ENCODE assay signal across 9 mouse cellular contexts in the genomic region with DNA sequence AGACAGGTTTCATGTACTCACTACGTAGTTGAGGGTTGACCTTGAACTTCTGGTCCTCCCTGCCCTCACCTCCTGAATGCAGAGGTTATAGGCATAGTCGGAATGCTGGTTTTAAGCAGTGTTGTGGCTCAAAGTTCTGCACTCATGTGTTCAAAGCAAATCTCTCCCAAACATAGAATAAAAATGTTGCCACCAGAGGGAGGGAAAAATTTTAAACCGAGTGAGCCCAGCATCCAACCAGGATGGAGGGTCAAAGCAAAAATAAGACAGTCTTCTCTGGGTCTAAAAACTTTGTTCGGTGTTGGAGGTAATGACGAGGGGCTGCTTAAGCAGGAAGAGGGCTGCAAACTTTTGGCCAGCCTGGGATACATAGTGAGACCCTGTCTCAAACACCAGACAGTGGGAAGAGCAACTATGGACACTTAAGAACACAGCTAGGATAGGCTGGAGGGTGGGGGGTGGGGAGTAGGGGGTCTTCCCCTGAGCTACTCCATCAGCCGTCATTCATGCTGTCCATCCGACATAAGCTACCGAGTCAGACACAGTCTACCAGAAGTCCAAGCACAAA. TPM values are rescaled to one million over a fixed set of nuclear protein-coding genes. Genes with fewer than 3 reads are reported as not detected.
DNase-seq lines count a peak whose midpoint lies in the region; ATAC-seq and TF ChIP-seq lines count a peak whose summit lies in the region.
"Had no signal": no experiment of that assay in that cellular context is flagged by ENCODE, and none has a peak within 500 bp of the region (broad histone marks: within the 10 kb centered on the region; RNA-seq: fewer than 3 reads in every experiment).

No protein-coding gene starts in this region.

- H3K4me2 ChIP-seq in liver, embryonic 11.5 days = peak overlapping the region; percentile 63
- H3K4me2 ChIP-seq in stomach, postnatal 0 days (replicated peaks; ENCODE audit: low read depth) = peak overlapping the region; percentile 99

- TF ChIP-seq POLR2A in testis, adult 2 months (IDR thresholded peaks at IDR 0.05; ENCODE audit: control insufficient read depth, low read depth, low read length) = no peak

- H3K27me3 ChIP-seq in erythroblast, embryonic 14.5 days (ENCODE audit: control insufficient read depth) = peaks cover 11% of the 10 kb centered on the region
- H3K27me3 ChIP-seq in testis, adult 2 months (ENCODE audit: control insufficient read depth, insufficient read depth, low read length) = no peaks in the 10 kb centered on the region
- H3K27me3 ChIP-seq in liver, embryonic 11.5 days (replicated peaks; ENCODE audit: control insufficient read depth, insufficient read depth, low read length) = no peaks in the 10 kb centered on the region; the same call in 1 of the 2 replicates
- H3K27me3 ChIP-seq in stomach, postnatal 0 days (ENCODE audit: control insufficient read depth, insufficient read depth, low read length) = no peaks in the 10 kb centered on the region

- peaks cover 25% of the 10 kb centered on the region for H3K4me1 ChIP-seq in erythroblast, embryonic 14.5 days (ENCODE audit: control insufficient read depth)
- peaks cover 4% of the 10 kb centered on the region for H3K4me1 ChIP-seq in testis, adult 2 months (ENCODE audit: control insufficient read depth, insufficient read depth, low read length)
- peaks cover 12% of the 10 kb centered on the region for H3K4me1 ChIP-seq in liver, embryonic 11.5 days (replicated peaks; ENCODE audit: control insufficient read depth, insufficient read depth, low read length)
- H3K4me1 ChIP-seq in stomach, postnatal 0 days (replicated peaks; ENCODE audit: control insufficient read depth, insufficient read depth) = 0 out of 2 replicates have a peak, but pooled peaks cover 2% of the 10 kb centered on the region

- no peak overlapping the region for H3K27ac ChIP-seq in testis, adult 2 months (ENCODE audit: control insufficient read depth, insufficient read depth, low read depth, low read length)
- H3K27ac ChIP-seq in liver, embryonic 11.5 days (ENCODE audit: low read depth, low read length) = no peak overlapping the region
- H3K27ac ChIP-seq in stomach, postnatal 0 days (replicated peaks) = no peak overlapping the region

- 45% methylated on average over 8 of the region's 8 CpGs for WGBS in liver, embryonic 11.5 days
- 40% methylated on average over 8 of the region's 8 CpGs for whole genome bisulfite sequencing in stomach, postnatal 0 days

- no peak for ATAC-seq in erythroblast, adult 5-6 weeks (replicated peaks; ENCODE audit: low FRiP score, poor library complexity, severe bottlenecking)
- ATAC-seq in liver, embryonic 11.5 days (replicated peaks; ENCODE audit: low FRiP score) = no peak; the same call in 1 of the 2 replicates
- no peak for ATAC-seq in stomach, postnatal 0 days (ENCODE audit: low FRiP score, low TSS enrichment)

- DNase-seq in testis, postnatal 14 days (ENCODE audit: low spot score) = no peak
- DNase-seq in liver, embryonic 11.5 days (ENCODE audit: low spot score) = no peak
- DNase-seq in stomach, postnatal 0 days (ENCODE audit: low spot score) = no peak
- DNase-seq in adrenal gland, adult 18-20 months (ENCODE audit: low spot score in 2 of 2) = no peak
- DNase-seq in layer of hippocampus, adult 9-10 months (ENCODE audit: low spot score) = no peak

- no peak for TF ChIP-seq CTCF in testis, adult 2 months (IDR thresholded peaks at IDR 0.05; ENCODE audit: control insufficient read depth, insufficient read depth, insufficient replicate concordance, low read depth, low read length)
- 0 out of 2 replicates have a peak, but pooled peaks have one; percentile 15 for TF ChIP-seq CTCF in stomach, postnatal 0 days (IDR thresholded peaks at IDR 0.05; ENCODE audit: low read depth)

- H3K9me3 ChIP-seq in erythroblast, embryonic 14.5 days (ENCODE audit: control insufficient read depth, low read length) = no peaks in the 10 kb centered on the region
- H3K9me3 ChIP-seq in liver, embryonic 11.5 days (ENCODE audit: control insufficient read depth, low read length) = no peaks in the 10 kb centered on the region
- no peaks in the 10 kb centered on the region for H3K9me3 ChIP-seq in stomach, postnatal 0 days (ENCODE audit: control insufficient read depth, low read length)

- H3K36me3 ChIP-seq in erythroblast, embryonic 14.5 days (ENCODE audit: control insufficient read depth) = no peaks in the 10 kb centered on the region
- H3K36me3 ChIP-seq in testis, adult 2 months (ENCODE audit: control insufficient read depth, insufficient read depth, low read length) = no peaks in the 10 kb centered on the region
- no peaks in the 10 kb centered on the region for H3K36me3 ChIP-seq in liver, embryonic 11.5 days (ENCODE audit: control insufficient read depth, insufficient read depth, low read length)
- no peaks in the 10 kb centered on the region for H3K36me3 ChIP-seq in stomach, postnatal 0 days (ENCODE audit: control insufficient read depth, insufficient read depth, low read length)

- H3K9ac ChIP-seq in liver, embryonic 11.5 days (ENCODE audit: low read depth, low read length) = peak overlapping the region; percentile 73
- no peak overlapping the region for H3K9ac ChIP-seq in stomach, postnatal 0 days (ENCODE audit: low read length)

- peak overlapping the region; percentile 81 for H3K4me3 ChIP-seq in erythroblast, embryonic 14.5 days (replicated peaks)
- peak overlapping the region; percentile 91 for H3K4me3 ChIP-seq in testis, adult 2 months (ENCODE audit: control insufficient read depth, low read depth, low read length)
- peak overlapping the region; percentile 71 for H3K4me3 ChIP-seq in liver, embryonic 11.5 days (ENCODE audit: low read depth, low read length)
- peak overlapping the region; percentile 87 for H3K4me3 ChIP-seq in stomach, postnatal 0 days (ENCODE audit: low read depth, low read length)

- no peak for TF ChIP-seq EP300 in stomach, postnatal 0 days (optimal IDR thresholded peaks at IDR 0.05)

RNA-seq across cellular contexts. Expression of gene Smyd5, which starts 0.4 kb away (rescaled TPM):
- polyA plus RNA-seq in erythroblast, embryonic 14.5 days (2012) = 0.37 and 0.47 TPM in 2 replicates
- 1.5 TPM in 2 replicates for total RNA-seq in erythroblast, adult 5-6 weeks (2015; ENCODE audit: low replicate concordance)
- total RNA-seq in erythroblast, adult 5-6 weeks (2017; ENCODE audit: low replicate concordance) = 4.0 and 14.1 TPM in 2 replicates
- polyA plus RNA-seq in testis, adult 2 months (2012; rRNA removed) = 10.2 TPM in 2 replicates
- 65.5 and 68.2 TPM in 2 replicates for polyA plus RNA-seq in liver, embryonic 11.5 days (2014; fragmentation: Nextera tagmentation; extraction: Ambion mirVana)
- polyA plus RNA-seq in stomach, postnatal 0 days (2015; fragmentation: Nextera tagmentation; extraction: Ambion mirVana) = 14.1 and 14.7 TPM in 2 replicates
- 10 to 100 TPM; 39.8 to 43.2 TPM for total RNA-seq in adrenal gland, adult 18-20 months (2021)

RNA-seq across cellular contexts. Expression of gene Noto, which starts 7.7 kb away (rescaled TPM):
- not detected in 2 replicates for polyA plus RNA-seq in erythroblast, embryonic 14.5 days (2012)
- not detected in 2 replicates for total RNA-seq in erythroblast, adult 5-6 weeks (2015; ENCODE audit: low replicate concordance)
- not detected in 2 replicates for total RNA-seq in erythroblast, adult 5-6 weeks (2017; ENCODE audit: low replicate concordance)
- polyA plus RNA-seq in testis, adult 2 months (2012; rRNA removed) = not detected in 2 replicates
- not detected in 2 replicates for polyA plus RNA-seq in liver, embryonic 11.5 days (2014; fragmentation: Nextera tagmentation; extraction: Ambion mirVana)
- polyA plus RNA-seq in stomach, postnatal 0 days (2015; fragmentation: Nextera tagmentation; extraction: Ambion mirVana) = not detected in 2 replicates
- not detected for total RNA-seq in adrenal gland, adult 18-20 months (2021)
- total RNA-seq: neutrophil, adult 5-6 weeks had no signal

RNA-seq across cellular contexts. Expression of gene Cct7, which starts 20.0 kb away (rescaled TPM):
- 3.4 and 5.0 TPM in 2 replicates for polyA plus RNA-seq in erythroblast, embryonic 14.5 days (2012)
- total RNA-seq in erythroblast, adult 5-6 weeks (2015; ENCODE audit: low replicate concordance) = 91.3 and 115 TPM in 2 replicates
- 95.1 and 135 TPM in 2 replicates for total RNA-seq in erythroblast, adult 5-6 weeks (2017; ENCODE audit: low replicate concordance)
- polyA plus RNA-seq in testis, adult 2 months (2012; rRNA removed) = 496 and 501 TPM in 2 replicates
- polyA plus RNA-seq in liver, embryonic 11.5 days (2014; fragmentation: Nextera tagmentation; extraction: Ambion mirVana) = 695 and 755 TPM in 2 replicates
- 214 and 219 TPM in 2 replicates for polyA plus RNA-seq in stomach, postnatal 0 days (2015; fragmentation: Nextera tagmentation; extraction: Ambion mirVana)
- 100 to 1,000 TPM; 282 to 319 TPM for total RNA-seq in adrenal gland, adult 18-20 months (2021)

RNA-seq across cellular contexts. Expression of gene Pradc1, which starts 20.4 kb away (rescaled TPM):
- 3.6 and 4.2 TPM in 2 replicates for polyA plus RNA-seq in erythroblast, embryonic 14.5 days (2012)
- 13.8 TPM in 2 replicates for total RNA-seq in erythroblast, adult 5-6 weeks (2015; ENCODE audit: low replicate concordance)
- 5.7 and 8.1 TPM in 2 replicates for total RNA-seq in erythroblast, adult 5-6 weeks (2017; ENCODE audit: low replicate concordance)
- 20.7 and 21.5 TPM in 2 replicates for polyA plus RNA-seq in testis, adult 2 months (2012; rRNA removed)
- 35.7 and 37.7 TPM in 2 replicates for polyA plus RNA-seq in liver, embryonic 11.5 days (2014; fragmentation: Nextera tagmentation; extraction: Ambion mirVana)
- polyA plus RNA-seq in stomach, postnatal 0 days (2015; fragmentation: Nextera tagmentation; extraction: Ambion mirVana) = 35.3 and 35.5 TPM in 2 replicates
- 10 to 100 TPM; 12.5 to 16.8 TPM for total RNA-seq in adrenal gland, adult 18-20 months (2021)

RNA-seq across cellular contexts. Expression of gene Rab11fip5, which starts 56.9 kb away (rescaled TPM):
- 0.01 and 0.03 TPM in 2 replicates for polyA plus RNA-seq in erythroblast, embryonic 14.5 days (2012)
- 0.19 and 0.21 TPM in 2 replicates for total RNA-seq in erythroblast, adult 5-6 weeks (2015; ENCODE audit: low replicate concordance)
- 0.51 and 2.6 TPM in 2 replicates for total RNA-seq in erythroblast, adult 5-6 weeks (2017; ENCODE audit: low replicate concordance)
- polyA plus RNA-seq in testis, adult 2 months (2012; rRNA removed) = 160 and 184 TPM in 2 replicates
- 1.0 TPM in 2 replicates for polyA plus RNA-seq in liver, embryonic 11.5 days (2014; fragmentation: Nextera tagmentation; extraction: Ambion mirVana)
- polyA plus RNA-seq in stomach, postnatal 0 days (2015; fragmentation: Nextera tagmentation; extraction: Ambion mirVana) = 7.6 and 8.3 TPM in 2 replicates
- 10 to 100 TPM; 26.1 to 29.2 TPM for total RNA-seq in adrenal gland, adult 18-20 months (2021)

Comparison
In these comparisons a context has a peak if more than half of its experiments do, and no peak if none do; other contexts are left out.
1. RNA of gene Cct7, which starts 20.0 kb away (polyA plus RNA-seq): 695 to 755 TPM in liver, embryonic 11.5 days, 496 to 501 TPM in testis, adult 2 months and 214 to 219 TPM in stomach, postnatal 0 days; 3.4 to 5.0 TPM in erythroblast, embryonic 14.5 days; every median in the first group is over 10 times any median in the second.
2. Peak in every context shown above with its lines, with median percentiles within 50 percentile points of each other: H3K4me3 ChIP-seq.